Mouse (Mus musculus): ENCODE measurements at regions not wholly inside any gene's neighbourhood (a gene's known extent, or its start where the extent isn't known, plus 50 kb on each side); places are given as distances from the start of the nearest gene placed in this dataset.

DNA sequence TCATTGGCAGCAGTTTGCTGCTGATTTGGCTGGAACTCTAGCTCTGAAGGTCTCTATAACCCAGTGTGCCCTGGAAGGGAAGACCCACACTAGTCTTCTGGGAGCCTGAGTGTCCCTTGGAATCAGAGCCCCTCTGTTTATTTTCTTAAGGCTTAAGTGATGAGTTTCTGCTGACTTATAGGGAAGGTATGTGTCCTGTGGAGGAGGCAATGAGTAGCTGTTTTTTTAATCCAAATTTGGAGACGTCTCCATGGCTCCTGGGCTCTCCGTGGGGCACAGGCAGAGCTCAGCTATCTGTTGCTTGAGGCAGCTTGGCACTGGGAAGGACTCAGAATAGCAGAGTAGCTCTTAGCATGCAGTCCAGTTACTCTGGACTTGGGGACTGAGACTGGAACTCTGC, 146.4 kb downstream of the Ttc32 start:
- H3K36me3 ChIP-seq (ENCODE audit: control insufficient read depth, insufficient read depth, low read length), result no peaks in the 10 kb centered on the region
- no peaks in the 10 kb centered on the region for H3K27me3 ChIP-seq (ENCODE audit: control insufficient read depth, insufficient read depth, low read length)
- H3K27ac ChIP-seq (ENCODE audit: control insufficient read depth, insufficient read depth, low read depth, low read length), result no peak overlapping the region
- no peak overlapping the region for H3K4me3 ChIP-seq (ENCODE audit: control insufficient read depth, low read depth, low read length)
- no peak for TF ChIP-seq POLR2A (IDR thresholded peaks at IDR 0.05; ENCODE audit: control insufficient read depth, low read depth, low read length)
- TF ChIP-seq CTCF (IDR thresholded peaks at IDR 0.05; ENCODE audit: control insufficient read depth, insufficient read depth, insufficient replicate concordance, low read depth, low read length), result no peak
- H3K4me1 ChIP-seq (ENCODE audit: control insufficient read depth, insufficient read depth, low read length), result no peaks in the 10 kb centered on the region

DNA sequence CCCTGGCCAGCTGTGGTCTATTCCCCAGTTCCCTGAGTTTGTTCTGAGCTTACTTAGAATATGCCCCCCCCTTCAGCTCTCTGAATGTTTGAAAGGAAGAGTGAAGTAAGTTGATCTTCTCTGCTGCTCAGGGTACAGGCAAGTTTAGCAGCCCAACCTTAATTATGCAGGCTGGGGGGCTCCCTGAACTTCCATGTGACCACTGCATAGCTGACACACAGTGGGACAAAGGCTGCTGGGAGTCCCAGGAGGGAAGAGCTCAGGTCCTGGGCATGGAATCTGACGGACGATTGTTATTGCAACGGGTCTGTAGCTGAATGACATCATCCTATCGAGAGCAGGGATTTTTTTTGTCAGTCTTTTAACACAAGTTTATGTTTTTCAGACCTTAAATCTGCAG, 148.8 kb downstream of the Ttc32 start:
- Histone ChIP-seq H3K27me3 (ENCODE audit: control insufficient read depth, insufficient read depth, low read length) (no peaks in the 10 kb centered on the region), H3K4me3 (ENCODE audit: control insufficient read depth, low read depth, low read length) (no peak overlapping the region), H3K27ac (ENCODE audit: control insufficient read depth, insufficient read depth, low read depth, low read length) (no peak overlapping the region), H3K4me1 (ENCODE audit: control insufficient read depth, insufficient read depth, low read length) (no peaks in the 10 kb centered on the region), H3K36me3 (ENCODE audit: control insufficient read depth, insufficient read depth, low read length) (no peaks in the 10 kb centered on the region)
- TF ChIP-seq CTCF (IDR thresholded peaks at IDR 0.05; ENCODE audit: control insufficient read depth, insufficient read depth, insufficient replicate concordance, low read depth, low read length) (no peak), POLR2A (IDR thresholded peaks at IDR 0.05; ENCODE audit: control insufficient read depth, low read depth, low read length) (no peak)

DNA sequence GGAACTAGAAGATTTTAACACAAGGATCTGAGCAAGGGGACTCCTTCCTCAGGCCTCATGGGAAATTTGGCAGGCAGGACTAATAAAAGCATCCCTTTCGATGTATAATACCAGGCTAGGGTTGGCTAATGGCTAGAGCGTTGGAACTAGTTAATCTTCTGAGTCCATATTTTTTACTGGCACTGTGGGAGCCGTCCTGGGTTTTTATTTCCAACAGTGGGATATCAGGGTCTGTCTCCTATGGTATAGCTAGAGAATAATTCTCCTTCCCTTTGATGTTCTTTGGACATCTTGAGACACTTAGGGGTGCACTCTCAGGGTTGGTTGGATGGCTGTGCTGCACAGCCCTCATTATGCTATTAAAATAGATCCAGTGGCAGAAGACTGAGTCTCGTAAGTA, 150.9 kb downstream of the Ttc32 start:
- no peaks in the 10 kb centered on the region for H3K36me3 ChIP-seq (ENCODE audit: control insufficient read depth, insufficient read depth, low read length)
- H3K27ac ChIP-seq (ENCODE audit: control insufficient read depth, insufficient read depth, low read depth, low read length), result no peak overlapping the region
- H3K4me1 ChIP-seq (ENCODE audit: control insufficient read depth, insufficient read depth, low read length), result no peaks in the 10 kb centered on the region
- H3K27me3 ChIP-seq (ENCODE audit: control insufficient read depth, insufficient read depth, low read length), result no peaks in the 10 kb centered on the region
- H3K4me3 ChIP-seq (ENCODE audit: control insufficient read depth, low read depth, low read length), result no peak overlapping the region
- TF ChIP-seq POLR2A (IDR thresholded peaks at IDR 0.05; ENCODE audit: control insufficient read depth, low read depth, low read length), result no peak
- TF ChIP-seq CTCF (IDR thresholded peaks at IDR 0.05; ENCODE audit: control insufficient read depth, insufficient read depth, insufficient replicate concordance, low read depth, low read length), result no peak

DNA sequence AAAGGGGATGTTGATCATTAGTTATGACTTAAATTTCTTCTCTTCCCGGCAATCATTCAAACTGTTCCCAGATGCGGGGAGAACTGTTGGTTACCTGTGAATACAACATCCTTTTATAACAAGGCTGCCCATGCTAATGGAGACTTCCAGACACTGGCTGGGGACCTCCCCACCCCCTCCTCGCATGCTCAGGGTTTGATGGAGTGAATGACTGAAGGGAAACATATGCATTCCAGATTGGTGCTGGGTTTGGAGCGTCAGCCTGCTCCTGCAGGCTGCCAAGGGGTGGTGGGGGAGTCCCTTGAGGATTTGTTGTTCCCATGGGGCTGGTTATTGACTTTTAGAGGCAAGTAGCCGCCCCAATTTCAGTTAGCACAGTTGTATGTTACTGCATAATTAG, 161.9 kb downstream of the Ttc32 start:
- TF ChIP-seq CTCF (IDR thresholded peaks at IDR 0.05; ENCODE audit: control insufficient read depth, insufficient read depth, insufficient replicate concordance, low read depth, low read length) (no peak), POLR2A (IDR thresholded peaks at IDR 0.05; ENCODE audit: control insufficient read depth, low read depth, low read length) (no peak)
- no peaks in the 10 kb centered on the region for H3K36me3 ChIP-seq (ENCODE audit: control insufficient read depth, insufficient read depth, low read length)
- no peaks in the 10 kb centered on the region; the same call in 1 of the 2 replicates for H3K4me1 ChIP-seq (ENCODE audit: control insufficient read depth, insufficient read depth, low read length)
- H3K27ac ChIP-seq (ENCODE audit: control insufficient read depth, insufficient read depth, low read depth, low read length), result no peak overlapping the region
- H3K27me3 ChIP-seq (ENCODE audit: control insufficient read depth, insufficient read depth, low read length), result no peaks in the 10 kb centered on the region
- no peak overlapping the region for H3K4me3 ChIP-seq (ENCODE audit: control insufficient read depth, low read depth, low read length)

DNA sequence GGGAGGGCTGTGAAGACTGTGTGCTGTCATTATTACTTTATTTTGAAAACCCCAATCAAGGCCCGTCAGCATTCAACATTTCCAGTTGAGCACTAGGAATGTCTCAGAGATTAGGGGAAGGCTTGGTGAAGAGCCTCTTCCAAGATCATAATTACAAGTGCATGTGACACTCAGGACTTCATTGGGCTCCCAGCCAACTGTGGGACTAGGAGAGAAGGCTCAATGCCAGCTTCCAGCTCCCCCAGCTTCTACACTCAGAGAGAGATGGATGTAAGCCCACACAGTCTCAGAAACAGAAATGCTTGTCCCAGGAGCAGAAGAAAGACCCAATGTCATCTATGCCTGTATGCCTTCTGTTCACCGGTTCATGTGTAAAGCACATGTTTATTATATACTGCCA, 169.5 kb downstream of the Ttc32 start:
- no peaks in the 10 kb centered on the region for H3K27me3 ChIP-seq (ENCODE audit: control insufficient read depth, insufficient read depth, low read length)
- no peak for TF ChIP-seq CTCF (IDR thresholded peaks at IDR 0.05; ENCODE audit: control insufficient read depth, insufficient read depth, insufficient replicate concordance, low read depth, low read length)
- TF ChIP-seq POLR2A (IDR thresholded peaks at IDR 0.05; ENCODE audit: control insufficient read depth, low read depth, low read length), result no peak
- H3K4me3 ChIP-seq (ENCODE audit: control insufficient read depth, low read depth, low read length), result no peak overlapping the region
- H3K4me1 ChIP-seq (ENCODE audit: control insufficient read depth, insufficient read depth, low read length), result no peaks in the 10 kb centered on the region
- no peaks in the 10 kb centered on the region for H3K36me3 ChIP-seq (ENCODE audit: control insufficient read depth, insufficient read depth, low read length)
- no peak overlapping the region for H3K27ac ChIP-seq (ENCODE audit: control insufficient read depth, insufficient read depth, low read depth, low read length)

DNA sequence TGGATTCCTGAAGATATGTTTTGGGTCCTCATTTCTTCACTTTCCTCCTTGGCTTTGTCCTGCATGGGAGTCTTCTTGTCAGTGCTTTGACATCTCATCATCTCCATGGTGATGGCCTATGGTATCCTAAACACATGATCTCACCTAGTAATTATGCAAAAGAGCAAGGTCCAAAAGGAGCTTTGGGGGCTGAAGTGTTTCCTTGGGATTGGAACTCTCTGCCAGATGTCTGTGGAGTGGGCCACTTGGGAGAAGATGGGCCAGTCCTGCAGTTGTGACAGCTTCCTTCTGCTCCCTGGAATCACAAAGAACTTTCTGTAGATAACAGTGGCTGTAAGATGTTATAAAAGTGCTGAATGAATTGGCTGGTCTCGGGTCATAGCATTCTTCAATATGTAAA, 182.4 kb downstream of the Ttc32 start:
- Histone ChIP-seq H3K36me3 (ENCODE audit: control insufficient read depth, insufficient read depth, low read length) (no peaks in the 10 kb centered on the region), H3K27me3 (ENCODE audit: control insufficient read depth, insufficient read depth, low read length) (no peaks in the 10 kb centered on the region), H3K4me3 (ENCODE audit: control insufficient read depth, low read depth, low read length) (no peak overlapping the region), H3K27ac (ENCODE audit: control insufficient read depth, insufficient read depth, low read depth, low read length) (no peak overlapping the region), H3K4me1 (ENCODE audit: control insufficient read depth, insufficient read depth, low read length) (no peaks in the 10 kb centered on the region)
- TF ChIP-seq CTCF (IDR thresholded peaks at IDR 0.05; ENCODE audit: control insufficient read depth, insufficient read depth, insufficient replicate concordance, low read depth, low read length) (no peak), POLR2A (IDR thresholded peaks at IDR 0.05; ENCODE audit: control insufficient read depth, low read depth, low read length) (no peak)

DNA sequence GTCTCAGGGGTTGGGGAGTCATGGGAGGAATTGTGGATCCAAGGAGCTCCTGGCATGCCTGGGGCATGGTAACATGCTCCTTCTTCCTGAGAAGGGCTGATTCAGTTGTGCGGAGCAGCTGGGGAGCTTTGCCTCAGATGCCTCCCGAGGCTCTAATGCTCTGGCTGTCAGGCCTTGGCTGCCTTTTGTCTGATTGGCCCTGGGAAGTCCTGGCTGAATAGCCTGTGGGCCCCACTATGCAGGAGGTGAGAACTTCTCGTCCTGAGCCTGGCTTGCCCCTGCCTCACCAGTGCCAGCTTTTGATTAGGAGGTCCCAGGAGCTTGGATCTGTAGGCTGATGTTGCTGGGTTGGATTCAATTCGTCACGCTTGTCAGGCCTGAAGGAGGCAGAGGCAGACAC, 195.2 kb downstream of the Ttc32 start:
- no peaks in the 10 kb centered on the region for H3K4me1 ChIP-seq (ENCODE audit: control insufficient read depth, insufficient read depth, low read length)
- no peaks in the 10 kb centered on the region for H3K36me3 ChIP-seq (ENCODE audit: control insufficient read depth, insufficient read depth, low read length)
- H3K27ac ChIP-seq (ENCODE audit: control insufficient read depth, insufficient read depth, low read depth, low read length), result no peak overlapping the region
- no peaks in the 10 kb centered on the region for H3K27me3 ChIP-seq (ENCODE audit: control insufficient read depth, insufficient read depth, low read length)
- TF ChIP-seq POLR2A (IDR thresholded peaks at IDR 0.05; ENCODE audit: control insufficient read depth, low read depth, low read length), result no peak
- TF ChIP-seq CTCF (IDR thresholded peaks at IDR 0.05; ENCODE audit: control insufficient read depth, insufficient read depth, insufficient replicate concordance, low read depth, low read length), result no peak
- no peak overlapping the region for H3K4me3 ChIP-seq (ENCODE audit: control insufficient read depth, low read depth, low read length)

DNA sequence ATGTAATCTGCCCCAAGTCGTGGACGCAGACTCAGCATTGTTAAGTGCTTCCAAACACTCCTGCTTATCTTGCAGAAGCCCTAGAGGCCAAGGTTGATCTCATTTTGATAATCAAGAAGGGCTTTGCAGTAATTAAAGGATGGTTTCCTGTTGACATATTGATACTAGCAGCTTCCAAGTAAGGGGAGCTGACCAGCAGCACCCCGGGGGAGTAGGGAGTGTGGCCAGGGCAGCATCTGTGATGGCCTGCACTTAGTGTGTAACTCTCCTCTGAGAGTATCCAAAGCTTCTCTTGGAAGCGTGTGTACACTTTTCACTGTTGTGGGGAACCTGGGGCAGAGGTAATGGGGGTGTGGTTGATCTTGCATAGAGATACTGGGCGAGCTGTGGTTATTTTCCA, 198.1 kb downstream of the Ttc32 start:
- Histone ChIP-seq H3K27me3 (ENCODE audit: control insufficient read depth, insufficient read depth, low read length) (no peaks in the 10 kb centered on the region), H3K36me3 (ENCODE audit: control insufficient read depth, insufficient read depth, low read length) (no peaks in the 10 kb centered on the region), H3K27ac (ENCODE audit: control insufficient read depth, insufficient read depth, low read depth, low read length) (no peak overlapping the region), H3K4me1 (ENCODE audit: control insufficient read depth, insufficient read depth, low read length) (no peaks in the 10 kb centered on the region), H3K4me3 (ENCODE audit: control insufficient read depth, low read depth, low read length) (no peak overlapping the region)
- TF ChIP-seq CTCF (IDR thresholded peaks at IDR 0.05; ENCODE audit: control insufficient read depth, insufficient read depth, insufficient replicate concordance, low read depth, low read length), result no peak
- TF ChIP-seq POLR2A (IDR thresholded peaks at IDR 0.05; ENCODE audit: control insufficient read depth, low read depth, low read length), result no peak
